Mouse (Mus musculus) myocyte (in vitro differentiated cells): ENCODE data around the gene Morc3. TPM values are rescaled to one million over a fixed set of nuclear protein-coding genes. Genes with fewer than 3 reads are reported as not detected.

Source experiments
- H3K27me3 ChIP-seq: one replicate; pipeline ENCODE4 v1.6.1; 2011; ENCODE audit not compliant: control insufficient read depth, insufficient read depth, insufficient read length
- H3K36me3 ChIP-seq: one replicate; pipeline ENCODE4 v1.6.1; 2011; ENCODE audit not compliant: control insufficient read depth, insufficient read depth
- H3K4me2 ChIP-seq: one replicate; pipeline ENCODE4 v1.6.1; 2011; ENCODE audit warnings: low read depth, control low read depth
- H3K4me3 ChIP-seq: one replicate; pipeline ENCODE4 v1.5.1; 2011; ENCODE audit warnings: mild to moderate bottlenecking, control low read depth, moderate library complexity
- H3K79me2 ChIP-seq: one replicate; pipeline ENCODE4 v1.6.1; 2011; ENCODE audit not compliant: control insufficient read depth, insufficient read depth
- H3ac ChIP-seq: one replicate; pipeline ENCODE4 v1.6.1; 2011; ENCODE audit not compliant: control insufficient read depth, insufficient read length
- CEBPB ChIP-seq: IDR thresholded peaks from 2 replicates; pipeline ENCODE4 v1.6.1; 2011; ENCODE audit warnings: mild to moderate bottlenecking, moderate library complexity; ENCODE audit not compliant: poor library complexity, insufficient read depth, severe bottlenecking
- E2F4 ChIP-seq: IDR thresholded peaks from one replicate; pipeline ENCODE4 v1.6.1; 2011; ENCODE audit warnings: mild to moderate bottlenecking, control low read depth, moderate library complexity; ENCODE audit not compliant: insufficient read depth
- MAX ChIP-seq: IDR thresholded peaks from one replicate; pipeline ENCODE4 v1.6.1; 2011; ENCODE audit warnings: low read depth, mild to moderate bottlenecking, control low read depth
- MYOD1 ChIP-seq, 3 experiments: IDR thresholded peaks; one replicate each; pipeline ENCODE4 v1.6.1; 2011; ENCODE audit warnings: control low read depth in 2 of 3, low read depth in 2 of 3, mild to moderate bottlenecking in 2 of 3, moderate library complexity in 1 of 3; ENCODE audit not compliant: insufficient read length in 2 of 3, control insufficient read depth in 1 of 3
- MYOG ChIP-seq, 3 experiments: IDR thresholded peaks; one replicate each; pipeline ENCODE4 v1.6.1; 2011; ENCODE audit warnings: control low read depth in 2 of 3, low read depth in 2 of 3, mild to moderate bottlenecking in 2 of 3; ENCODE audit not compliant: insufficient read length in 2 of 3, control insufficient read depth in 1 of 3, insufficient read depth in 1 of 3
- POLR2A ChIP-seq: IDR thresholded peaks from one replicate; pipeline ENCODE4 v1.6.1; 2011; ENCODE audit warnings: low read depth, mild to moderate bottlenecking, control low read depth, moderate library complexity; ENCODE audit not compliant: insufficient read length
- POLR2AphosphoS2 ChIP-seq: IDR thresholded peaks from one replicate; pipeline ENCODE4 v1.6.1; 2011; ENCODE audit warnings: low read depth, control low read depth; ENCODE audit not compliant: insufficient read length
- REST ChIP-seq: IDR thresholded peaks from one replicate; pipeline ENCODE4 v1.6.1; 2011; ENCODE audit warnings: mild to moderate bottlenecking, control low read depth, moderate library complexity; ENCODE audit not compliant: insufficient read depth, insufficient read length
- SRF ChIP-seq: IDR thresholded peaks from one replicate; pipeline ENCODE4 v1.6.1; 2011; ENCODE audit warnings: low read depth; ENCODE audit not compliant: control insufficient read depth, insufficient read length
- TCF12 ChIP-seq: IDR thresholded peaks from one replicate; pipeline ENCODE4 v1.6.1; 2011; ENCODE audit warnings: mild to moderate bottlenecking, control low read depth; ENCODE audit not compliant: poor library complexity, insufficient read depth, severe bottlenecking
- TCF3 ChIP-seq: IDR thresholded peaks from one replicate; pipeline ENCODE4 v1.6.1; 2011; ENCODE audit warnings: low read depth, control low read depth; ENCODE audit not compliant: insufficient read length
- USF1 ChIP-seq: IDR thresholded peaks from one replicate; pipeline ENCODE4 v1.6.1; 2011; ENCODE audit warnings: low read depth, mild to moderate bottlenecking, control low read depth, moderate library complexity
- polyA plus RNA-seq: library from polyadenylated mRNA; unstranded; fragments of >200 nt; fragmentation: generic; extraction: Trizol; gene quantifications from one replicate; pipeline ENCODE4 v1.2.1, GENCODE M21; 2012; ENCODE audit warnings: missing spikeins

Morc3 gene
- polyA plus RNA-seq, 1 experiment = 10.6 TPM

DNA sequence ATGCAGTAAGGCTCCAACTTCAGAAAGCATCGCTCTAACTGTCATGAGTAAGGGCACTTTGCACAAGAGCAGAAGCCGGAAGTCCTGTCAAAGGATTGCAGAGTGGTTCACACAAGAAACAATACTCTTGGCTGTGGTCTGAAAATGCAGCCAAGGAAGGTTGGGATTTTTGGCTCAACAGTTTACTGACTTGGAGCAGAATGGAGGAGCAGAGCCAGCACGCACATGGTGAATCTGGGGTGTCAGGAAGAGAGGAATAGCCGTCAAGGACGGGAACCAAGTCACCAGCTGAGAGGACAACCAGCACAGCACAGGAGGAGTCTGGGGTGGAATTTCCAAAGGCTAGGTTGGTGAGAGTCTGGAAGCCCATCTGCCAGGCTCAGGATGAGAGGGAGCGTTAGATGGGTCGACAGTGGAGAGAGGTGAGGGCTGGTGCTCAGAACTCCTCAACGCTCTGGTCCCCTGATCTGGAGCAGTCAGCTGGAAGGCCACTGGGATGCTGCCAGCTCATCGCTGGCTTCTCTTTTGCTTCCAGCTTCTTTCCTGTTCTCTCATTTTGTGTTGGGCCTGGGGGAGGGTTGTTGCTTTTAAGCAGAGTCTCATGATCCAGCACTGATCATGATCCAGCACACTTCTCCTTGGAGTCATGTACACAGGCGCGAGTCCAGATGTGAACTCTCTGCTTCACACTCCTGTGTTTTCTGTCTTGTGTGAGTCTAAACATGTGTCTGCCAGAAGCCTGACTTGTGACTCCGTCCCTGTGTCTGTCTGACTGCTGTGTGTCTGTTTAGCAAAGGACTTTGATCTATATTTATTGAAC, 34.7 kb upstream of the Morc3 start:
- H3ac ChIP-seq = no peak overlapping the region
- H3K36me3 ChIP-seq = no peaks in the 10 kb centered on the region
- no peaks in the 10 kb centered on the region for H3K27me3 ChIP-seq
- TF ChIP-seq TCF3 (no peak), USF1 (no peak), SRF (peak; percentile 9), E2F4 (no peak), CEBPB (no peak), MAX (no peak)
- H3K4me3 ChIP-seq = no peak overlapping the region
- H3K4me2 ChIP-seq = peak overlapping the region; percentile 55
- no peaks in the 10 kb centered on the region for H3K79me2 ChIP-seq

DNA sequence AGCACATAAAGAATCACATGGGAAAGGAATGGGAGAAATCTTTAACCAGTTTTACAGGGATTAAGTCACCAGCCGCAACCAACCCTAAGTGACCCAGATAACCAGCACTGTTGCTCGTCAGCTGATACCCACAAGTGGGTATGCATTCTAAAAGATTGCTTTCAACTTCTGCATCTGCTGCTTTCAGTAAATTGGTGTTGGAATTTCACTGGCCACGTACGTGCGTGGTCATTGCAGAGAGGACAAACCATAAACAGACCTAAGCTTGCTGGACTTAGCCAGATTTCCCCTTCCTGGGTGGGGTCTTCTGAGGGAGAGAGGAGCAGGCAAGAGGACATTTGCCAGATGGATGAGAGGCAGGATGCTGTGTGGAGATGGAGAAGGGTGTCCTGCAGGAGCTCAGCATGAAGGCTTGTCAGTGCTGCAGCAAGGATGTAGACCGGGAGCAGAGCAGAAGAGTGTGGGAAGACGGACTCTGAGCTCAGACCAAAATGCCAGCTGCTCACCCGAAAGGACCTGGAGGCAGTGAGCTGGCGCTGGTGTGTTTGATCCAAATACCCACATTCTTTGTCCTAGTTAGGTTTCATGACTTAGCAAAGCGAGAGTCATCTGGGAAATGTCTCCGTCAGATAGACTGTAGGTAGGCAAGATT, 34.0 kb upstream of the Morc3 start:
- Histone ChIP-seq H3ac (no peak overlapping the region), H3K4me2 (peak overlapping the region; percentile 55), H3K79me2 (no peaks in the 10 kb centered on the region), H3K36me3 (no peaks in the 10 kb centered on the region), H3K4me3 (no peak overlapping the region), H3K27me3 (no peaks in the 10 kb centered on the region)
- TF ChIP-seq USF1 = no peak
- TF ChIP-seq E2F4 = no peak
- TF ChIP-seq REST = no peak
- TF ChIP-seq TCF3 = no peak
- no peak for TF ChIP-seq CEBPB
- no peak for TF ChIP-seq TCF12
- no peak for TF ChIP-seq POLR2A
- no peak for TF ChIP-seq SRF
- TF ChIP-seq POLR2AphosphoS2 = no peak
- TF ChIP-seq MYOG (IDR thresholded peaks at IDR 0.05; ENCODE audit: control insufficient read depth in 1 of 3, insufficient read depth in 1 of 3, insufficient read length in 2 of 3, low read depth in 2 of 3) = peak in 1 of 3 experiments; percentile 41
- TF ChIP-seq MYOD1 (IDR thresholded peaks at IDR 0.05; ENCODE audit: control insufficient read depth in 1 of 3, insufficient read length in 2 of 3, low read depth in 2 of 3) = peak in 2 of 3 experiments; percentile 59 to 60

DNA sequence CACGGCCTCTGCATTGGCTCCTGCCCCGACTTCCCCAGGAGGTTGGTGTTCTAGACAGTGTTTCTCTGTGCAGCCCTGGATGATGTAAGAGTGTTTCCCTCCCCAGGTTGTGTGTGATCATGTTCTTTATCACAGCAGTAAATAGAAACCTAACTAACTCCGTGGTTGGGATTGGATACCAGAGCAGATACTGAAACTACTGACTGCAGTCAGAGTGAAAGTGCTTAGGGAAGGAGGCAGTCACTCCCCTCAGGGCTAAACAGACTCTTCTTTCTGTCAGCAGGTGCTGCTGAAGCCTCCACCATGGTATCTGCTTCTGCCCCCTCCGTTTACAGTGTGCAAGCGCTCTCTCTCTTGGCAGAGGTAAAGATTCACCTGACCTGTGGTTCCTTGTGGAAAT, 33.3 kb upstream of the Morc3 start:
- TF ChIP-seq MAX = no peak
- TF ChIP-seq REST = no peak
- no peak for TF ChIP-seq MYOG (IDR thresholded peaks at IDR 0.05; ENCODE audit: control insufficient read depth in 1 of 3, insufficient read depth in 1 of 3, insufficient read length in 2 of 3, low read depth in 2 of 3)
- H3K4me3 ChIP-seq = no peak overlapping the region
- H3K79me2 ChIP-seq = no peaks in the 10 kb centered on the region
- peak overlapping the region; percentile 55 for H3K4me2 ChIP-seq
- no peak overlapping the region for H3ac ChIP-seq
- no peaks in the 10 kb centered on the region for H3K36me3 ChIP-seq
- no peaks in the 10 kb centered on the region for H3K27me3 ChIP-seq

GRCm38 (mm10) chr16:93799071-93799470, 32.9 kb upstream of the Morc3 start:
- no peaks in the 10 kb centered on the region for H3K27me3 ChIP-seq
- no peaks in the 10 kb centered on the region for H3K79me2 ChIP-seq
- H3ac ChIP-seq = no peak overlapping the region
- H3K4me3 ChIP-seq = no peak overlapping the region
- peak overlapping the region; percentile 55 for H3K4me2 ChIP-seq
- H3K36me3 ChIP-seq = no peaks in the 10 kb centered on the region
- TF ChIP-seq SRF = no peak
- TF ChIP-seq POLR2A = no peak
- no peak for TF ChIP-seq TCF3
- no peak for TF ChIP-seq POLR2AphosphoS2
- no peak for TF ChIP-seq MYOD1 (IDR thresholded peaks at IDR 0.05; ENCODE audit: control insufficient read depth in 1 of 3, insufficient read length in 2 of 3, low read depth in 2 of 3)
- no peak for TF ChIP-seq MAX
- TF ChIP-seq USF1 = no peak
- no peak for TF ChIP-seq TCF12
- TF ChIP-seq CEBPB = no peak
- no peak for TF ChIP-seq E2F4

DNA sequence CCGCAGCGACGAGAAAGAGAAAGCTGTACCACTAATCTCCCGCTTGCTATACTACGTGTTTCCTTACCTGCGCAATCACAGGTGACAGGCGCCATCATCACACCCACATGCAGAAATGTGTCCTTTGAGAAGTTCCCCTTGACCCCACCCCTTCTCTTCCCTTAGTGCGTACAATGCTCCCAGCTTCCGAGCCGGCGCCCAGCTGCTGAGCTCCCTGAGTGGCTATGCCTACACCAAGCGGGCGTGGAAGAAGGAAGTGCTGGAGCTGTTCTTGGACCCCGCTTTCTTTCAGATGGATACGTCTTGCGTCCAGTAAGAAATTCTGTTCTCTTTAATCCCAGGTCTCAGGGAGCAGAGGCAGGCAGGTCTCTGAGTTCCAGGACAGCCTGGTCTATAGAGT, 32.0 kb upstream of the Morc3 start:
- no peaks in the 10 kb centered on the region for H3K79me2 ChIP-seq
- H3K36me3 ChIP-seq = no peaks in the 10 kb centered on the region
- no peak overlapping the region for H3ac ChIP-seq
- TF ChIP-seq SRF (no peak), TCF12 (no peak), MAX (no peak), CEBPB (no peak)
- H3K4me2 ChIP-seq = no peak overlapping the region
- no peak overlapping the region for H3K4me3 ChIP-seq
- no peaks in the 10 kb centered on the region for H3K27me3 ChIP-seq
